Mouse (Mus musculus): Measurements from ENCODE around the gene Rcor1.

- TF ChIP-seq CTCF (IDR thresholded peaks at IDR 0.05; ENCODE audit: control insufficient read depth, insufficient read depth, insufficient replicate concordance, low read depth, low read length), result peak; percentile 99
- 0 out of 2 replicates have a peak, but pooled peaks have one; percentile 33 for TF ChIP-seq POLR2A (IDR thresholded peaks at IDR 0.05; ENCODE audit: control insufficient read depth, low read depth, low read length)
Observed at GRCm38 (mm10) chr12:110992128-110992553, 47.0 kb upstream of the Rcor1 start.

Measured in testis, adult 2 months (tissue).